Mouse (Mus musculus): ENCODE measurements around the gene Btg2.

Gene Btg2

GRCm38 (mm10) chr1:134097080-134097855 lies 18.3 kb upstream of the Btg2 start:
- DNase-seq = no peak

GRCm38 (mm10) chr1:134096264-134096934 lies 17.5 kb upstream of the Btg2 start:
- peak; percentile 18 for DNase-seq

GRCm38 (mm10) chr1:134095721-134096120 lies 16.8 kb upstream of the Btg2 start:
- DNase-seq = peak; percentile 6

- peak; percentile 5 for DNase-seq
These were observed 16.2 kb upstream of the Btg2 start for GRCm38 (mm10) chr1:134095033-134095612.

GRCm38 (mm10) chr1:134093771-134094526 lies 15.0 kb upstream of the Btg2 start:
- DNase-seq = peak; percentile 31

GRCm38 (mm10) chr1:134092852-134093770 lies 14.2 kb upstream of the Btg2 start:
- peak; percentile 88 for DNase-seq

- DNase-seq = no peak
These were observed 13.4 kb upstream of the Btg2 start for GRCm38 (mm10) chr1:134092368-134092767.

GRCm38 (mm10) chr1:134091851-134092250 lies 12.9 kb upstream of the Btg2 start:
- DNase-seq = no peak

- no peak for DNase-seq
These were observed 10.2 kb upstream of the Btg2 start for GRCm38 (mm10) chr1:134089074-134089473.

- DNase-seq = peak; percentile 56
These were observed 8.0 kb upstream of the Btg2 start for GRCm38 (mm10) chr1:134086811-134087398.

GRCm38 (mm10) chr1:134086017-134086416 lies 7.1 kb upstream of the Btg2 start:
- DNase-seq = no peak

GRCm38 (mm10) chr1:134084128-134084527 lies 5.2 kb upstream of the Btg2 start:
- no peak for DNase-seq

- no peak for DNase-seq
These were observed 4.8 kb upstream of the Btg2 start for GRCm38 (mm10) chr1:134083676-134084075.

- no peak for DNase-seq
These were observed 4.1 kb upstream of the Btg2 start for GRCm38 (mm10) chr1:134082987-134083516.

GRCm38 (mm10) chr1:134080881-134081450 lies 2.0 kb upstream of the Btg2 start:
- DNase-seq = no peak

GRCm38 (mm10) chr1:134080406-134080805 lies 1.5 kb upstream of the Btg2 start:
- DNase-seq = no peak

- no peak for DNase-seq
These were observed 700 bp upstream of the Btg2 start for GRCm38 (mm10) chr1:134079477-134080163.

GRCm38 (mm10) chr1:134078061-134078795 lies 692 bp downstream of the Btg2 start:
- no peak for DNase-seq

GRCm38 (mm10) chr1:134077389-134078060 lies 1.4 kb downstream of the Btg2 start:
- peak; percentile 63 for DNase-seq

All from cerebellum, adult 8-10 months (tissue).